Mouse (Mus musculus): Measurements from ENCODE around the gene Ints4. TPM values are rescaled to one million over a fixed set of nuclear protein-coding genes. Genes with fewer than 3 reads are reported as not detected.

Gene Ints4
- polyA plus RNA-seq, 1 experiment from 2014 or later = 49.8 TPM

DNA sequence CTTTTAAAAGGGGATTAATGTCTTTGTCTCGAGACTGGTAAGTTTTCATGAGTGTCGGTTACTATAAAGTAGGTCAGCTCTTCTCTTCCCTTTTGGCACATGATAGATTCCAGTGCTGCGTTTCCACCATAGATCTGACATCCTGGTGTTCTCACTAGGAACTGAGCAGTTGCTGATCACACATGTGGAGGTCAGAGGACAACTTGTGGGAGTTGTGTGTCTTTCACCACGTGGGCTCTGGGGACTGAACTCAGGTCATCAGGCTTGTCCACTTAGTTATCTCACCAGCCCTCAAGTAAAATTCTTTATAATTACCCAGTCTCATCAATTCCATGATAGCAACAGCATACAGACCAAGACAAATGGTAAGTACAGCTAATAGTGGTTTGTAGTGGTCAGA is 88.6 kb downstream of the Ints4 start:
- no peak overlapping the region for H3K9ac ChIP-seq (ENCODE audit: low read length)
- no peaks in the 10 kb centered on the region for H3K27me3 ChIP-seq (ENCODE audit: control insufficient read depth, insufficient read depth, low read depth, low read length)
- H3K27ac ChIP-seq (ENCODE audit: low read length) = no peak overlapping the region
- H3K36me3 ChIP-seq (ENCODE audit: control insufficient read depth, insufficient read depth, low read length) = no peaks in the 10 kb centered on the region
- no peak overlapping the region for H3K4me2 ChIP-seq (ENCODE audit: low read depth, low read length)
- 77% methylated on average over 4 of the region's 4 CpGs for WGBS
- no peak overlapping the region for H3K4me3 ChIP-seq (ENCODE audit: low read length)
- H3K4me1 ChIP-seq (replicated peaks; ENCODE audit: control insufficient read depth, insufficient read depth, low read length) = no peaks in the 10 kb centered on the region
- H3K9me3 ChIP-seq (ENCODE audit: control insufficient read depth, low read length) = no peaks in the 10 kb centered on the region
- ATAC-seq (ENCODE audit: low read depth) = no peak

GRCm38 (mm10) chr7:97570389-97570788 is 89.6 kb downstream of the Ints4 start:
- Histone ChIP-seq H3K36me3 (ENCODE audit: control insufficient read depth, insufficient read depth, low read length) (0 out of 2 replicates have a peak, but pooled peaks cover 2% of the 10 kb centered on the region), H3K9ac (ENCODE audit: low read length) (no peak overlapping the region), H3K9me3 (ENCODE audit: control insufficient read depth, low read length) (no peaks in the 10 kb centered on the region), H3K4me1 (replicated peaks; ENCODE audit: control insufficient read depth, insufficient read depth, low read length) (no peaks in the 10 kb centered on the region), H3K4me2 (ENCODE audit: low read depth, low read length) (no peak overlapping the region), H3K27me3 (ENCODE audit: control insufficient read depth, insufficient read depth, low read depth, low read length) (no peaks in the 10 kb centered on the region), H3K27ac (ENCODE audit: low read length) (no peak overlapping the region), H3K4me3 (ENCODE audit: low read length) (no peak overlapping the region)
- no peak for ATAC-seq (ENCODE audit: low read depth)
- WGBS = 84% methylated on average over 1 of the region's 1 CpGs

- WGBS = 24% methylated on average over 8 of the region's 8 CpGs
- Histone ChIP-seq H3K4me1 (replicated peaks; ENCODE audit: control insufficient read depth, insufficient read depth, low read length) (peaks cover 9% of the 10 kb centered on the region), H3K9me3 (ENCODE audit: control insufficient read depth, low read length) (no peaks in the 10 kb centered on the region), H3K27me3 (ENCODE audit: control insufficient read depth, insufficient read depth, low read depth, low read length) (no peaks in the 10 kb centered on the region), H3K4me3 (ENCODE audit: low read length) (peak overlapping the region; percentile 77), H3K27ac (ENCODE audit: low read length) (peak overlapping the region; percentile 68; the same call in 1 of the 2 replicates), H3K36me3 (ENCODE audit: control insufficient read depth, insufficient read depth, low read length) (0 out of 2 replicates have a peak, but pooled peaks cover 2% of the 10 kb centered on the region), H3K4me2 (ENCODE audit: low read depth, low read length) (peak overlapping the region; percentile 77), H3K9ac (ENCODE audit: low read length) (peak overlapping the region; percentile 94)
- 0 out of 2 replicates have a peak, but pooled peaks have one; percentile 3 for ATAC-seq (ENCODE audit: low read depth)
Measured at GRCm38 (mm10) chr7:97578361-97579066, 97.8 kb downstream of the Ints4 start.

DNA sequence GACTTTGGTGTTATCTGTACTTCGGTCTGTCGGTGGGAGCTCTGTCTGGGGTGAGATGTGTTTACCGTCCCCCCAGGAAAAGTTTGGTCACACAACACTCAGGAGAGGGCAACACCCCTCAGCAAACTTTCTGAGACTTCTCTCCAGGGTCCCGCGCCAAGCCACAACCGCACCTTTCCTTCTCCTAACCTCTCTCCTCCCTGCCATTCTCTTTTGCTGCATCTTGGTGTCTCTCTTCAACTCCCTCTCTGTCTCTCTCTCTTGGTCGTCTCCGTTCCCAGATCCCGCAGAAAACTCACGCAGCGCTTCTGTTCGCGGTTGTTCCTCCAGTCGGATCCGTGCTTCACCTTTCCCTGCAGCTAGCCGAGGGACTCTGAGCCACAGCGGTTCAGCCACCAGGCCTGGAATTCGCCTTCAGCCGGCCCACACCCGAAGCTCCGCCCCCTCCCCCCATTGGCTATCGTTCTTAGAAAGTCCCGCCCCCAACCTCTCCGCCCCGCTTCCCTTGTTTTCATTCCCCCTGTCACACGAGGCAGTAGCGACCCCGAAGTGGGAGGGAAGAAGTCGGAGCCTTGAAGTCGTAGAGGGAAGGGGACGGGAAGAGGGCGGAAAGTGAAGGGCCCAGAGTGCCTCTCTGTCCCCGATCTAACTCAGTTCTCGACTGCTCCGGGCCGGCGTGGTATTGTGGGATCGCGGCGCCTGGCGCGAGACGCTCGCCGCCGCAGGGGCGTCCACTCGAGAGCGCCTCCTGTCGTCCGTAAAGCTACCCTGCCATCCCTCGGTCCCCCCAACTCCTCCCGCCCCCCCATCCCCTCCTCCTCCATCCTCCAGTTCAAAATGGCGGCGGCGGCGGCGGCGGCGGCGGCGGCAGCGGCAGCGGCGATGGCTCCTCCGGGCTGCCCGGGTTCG is 98.6 kb downstream of the Ints4 start, which contains the start of the genes Aamdc and Rsf1:
TSS of gene Aamdc (minus strand) at position 431 of the 909 bp plus-strand sequence.
TSS of gene Rsf1 (plus strand) at position 823 of the 909 bp plus-strand sequence.
- Histone ChIP-seq H3K4me3 (ENCODE audit: low read length) (peak within 1 kb of the TSS; percentile 77), H3K27ac (ENCODE audit: low read length) (peak within 1 kb of the TSS; percentile 96), H3K9ac (ENCODE audit: low read length) (peak within 1 kb of the TSS; percentile 94), H3K4me2 (ENCODE audit: low read depth, low read length) (peak within 1 kb of the TSS; percentile 82), H3K36me3 (ENCODE audit: control insufficient read depth, insufficient read depth, low read length) (0 out of 2 replicates have a peak, but pooled peaks cover 2% of the 10 kb centered on the region), H3K27me3 (ENCODE audit: control insufficient read depth, insufficient read depth, low read depth, low read length) (no peaks in the 10 kb centered on the region), H3K4me1 (replicated peaks; ENCODE audit: control insufficient read depth, insufficient read depth, low read length) (peaks cover 9% of the 10 kb centered on the region), H3K9me3 (ENCODE audit: control insufficient read depth, low read length) (no peaks in the 10 kb centered on the region)
- peak; percentile 97 for ATAC-seq (ENCODE audit: low read depth)
- under 1% methylated on average over 59 of the region's 68 CpGs for WGBS

- Histone ChIP-seq H3K36me3 (ENCODE audit: control insufficient read depth, insufficient read depth, low read length) (0 out of 2 replicates have a peak, but pooled peaks cover under 1% of the 10 kb centered on the region), H3K9ac (ENCODE audit: low read length) (peak overlapping the region; percentile 94), H3K9me3 (ENCODE audit: control insufficient read depth, low read length) (no peaks in the 10 kb centered on the region), H3K4me2 (ENCODE audit: low read depth, low read length) (peak overlapping the region; percentile 82), H3K27ac (ENCODE audit: low read length) (peak overlapping the region; percentile 96), H3K4me1 (replicated peaks; ENCODE audit: control insufficient read depth, insufficient read depth, low read length) (peaks cover 9% of the 10 kb centered on the region), H3K4me3 (ENCODE audit: low read length) (peak overlapping the region; percentile 77), H3K27me3 (ENCODE audit: control insufficient read depth, insufficient read depth, low read depth, low read length) (no peaks in the 10 kb centered on the region)
- peak; percentile 27 for ATAC-seq (ENCODE audit: low read depth)
- WGBS = under 1% methylated on average over 65 of the region's 65 CpGs
Measured at GRCm38 (mm10) chr7:97579976-97580842, 99.5 kb downstream of the Ints4 start.

- no peaks in the 10 kb centered on the region for H3K9me3 ChIP-seq (ENCODE audit: control insufficient read depth, low read length)
- peak overlapping the region; percentile 77 for H3K4me3 ChIP-seq (ENCODE audit: low read length)
- H3K27me3 ChIP-seq (ENCODE audit: control insufficient read depth, insufficient read depth, low read depth, low read length) = no peaks in the 10 kb centered on the region
- H3K4me1 ChIP-seq (replicated peaks; ENCODE audit: control insufficient read depth, insufficient read depth, low read length) = peaks cover 9% of the 10 kb centered on the region
- peak overlapping the region; percentile 94 for H3K9ac ChIP-seq (ENCODE audit: low read length)
- ATAC-seq (ENCODE audit: low read depth) = peak; percentile 53
- H3K27ac ChIP-seq (ENCODE audit: low read length) = peak overlapping the region; percentile 96
- no peaks in the 10 kb centered on the region for H3K36me3 ChIP-seq (ENCODE audit: control insufficient read depth, insufficient read depth, low read length)
- WGBS = 0% methylated on average over 11 of the region's 11 CpGs
- peak overlapping the region; percentile 82 for H3K4me2 ChIP-seq (ENCODE audit: low read depth, low read length)
Measured at GRCm38 (mm10) chr7:97580843-97581214, 100.1 kb downstream of the Ints4 start.

DNA sequence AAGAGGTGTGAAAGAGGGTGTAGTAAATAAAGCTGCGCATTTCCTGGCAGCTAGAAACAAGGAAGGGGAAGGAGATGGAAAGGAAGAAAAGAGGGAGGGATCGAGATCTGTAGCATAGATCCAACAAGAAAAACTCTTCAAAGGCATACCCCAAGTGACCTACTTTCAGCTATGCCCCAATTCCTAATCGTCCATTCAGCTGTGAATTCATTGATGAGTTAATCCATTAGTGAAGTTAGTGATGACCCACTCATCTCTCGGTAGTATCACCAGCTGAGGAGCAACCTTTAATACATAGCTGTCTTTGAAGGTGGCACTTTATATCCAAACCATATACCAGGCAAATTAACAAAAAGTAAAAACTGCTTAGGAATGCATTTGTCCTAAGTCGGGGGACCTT is 107.8 kb downstream of the Ints4 start:
- WGBS = 73% methylated on average over 5 of the region's 5 CpGs
- Histone ChIP-seq H3K9ac (ENCODE audit: low read length) (no peak overlapping the region), H3K4me3 (ENCODE audit: low read length) (no peak overlapping the region), H3K4me2 (ENCODE audit: low read depth, low read length) (no peak overlapping the region), H3K4me1 (replicated peaks; ENCODE audit: control insufficient read depth, insufficient read depth, low read length) (peaks cover 13% of the 10 kb centered on the region), H3K36me3 (ENCODE audit: control insufficient read depth, insufficient read depth, low read length) (no peaks in the 10 kb centered on the region), H3K27ac (ENCODE audit: low read length) (no peak overlapping the region), H3K9me3 (ENCODE audit: control insufficient read depth, low read length) (no peaks in the 10 kb centered on the region), H3K27me3 (ENCODE audit: control insufficient read depth, insufficient read depth, low read depth, low read length) (no peaks in the 10 kb centered on the region)
- no peak for ATAC-seq (ENCODE audit: low read depth)

DNA sequence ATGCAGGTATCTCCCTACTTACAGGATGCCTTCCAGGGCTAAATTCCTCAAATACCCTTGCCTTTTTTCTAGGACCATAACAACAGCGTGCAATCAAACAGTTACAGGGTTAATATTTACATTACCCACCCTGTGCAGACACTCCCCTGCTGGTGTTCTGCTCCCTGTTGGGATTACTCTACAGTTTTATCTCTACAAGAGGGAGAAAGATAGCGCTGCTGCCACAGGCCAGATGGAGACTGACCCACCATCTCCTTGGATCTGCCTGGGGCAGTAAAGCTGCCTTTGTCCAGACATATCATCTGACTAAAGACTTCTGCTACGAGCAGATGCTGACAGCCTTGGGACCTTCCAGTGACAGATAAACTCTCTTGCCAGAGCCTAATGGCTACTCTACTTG is 109.7 kb downstream of the Ints4 start:
- Histone ChIP-seq H3K9me3 (ENCODE audit: control insufficient read depth, low read length) (no peaks in the 10 kb centered on the region), H3K4me1 (replicated peaks; ENCODE audit: control insufficient read depth, insufficient read depth, low read length) (peaks cover 13% of the 10 kb centered on the region), H3K27ac (ENCODE audit: low read length) (no peak overlapping the region), H3K4me2 (ENCODE audit: low read depth, low read length) (no peak overlapping the region), H3K27me3 (ENCODE audit: control insufficient read depth, insufficient read depth, low read depth, low read length) (no peaks in the 10 kb centered on the region), H3K4me3 (ENCODE audit: low read length) (no peak overlapping the region), H3K9ac (ENCODE audit: low read length) (no peak overlapping the region), H3K36me3 (ENCODE audit: control insufficient read depth, insufficient read depth, low read length) (no peaks in the 10 kb centered on the region)
- ATAC-seq (ENCODE audit: low read depth) = no peak
- 18% methylated on average over 3 of the region's 3 CpGs for WGBS
